Mouse (Mus musculus) hindbrain, embryonic 10.5 days (tissue): ENCODE data around the gene Afap1. TPM values are rescaled to one million over a fixed set of nuclear protein-coding genes. Genes with fewer than 3 reads are reported as not detected.
A peak's percentile ranks its signal among the peaks of the same experiment; 100 is the strongest.

ENCODE experiments used
- DNase-seq: peaks from one replicate; pipeline ENCODE4 v3.0.0-alpha.2; 2017; ENCODE audit warnings: low spot score
- H3K27ac ChIP-seq: fragments of 300-500 bp; sonication (generic); 2 replicates; pipeline ENCODE4 v1.5.1; 2016; ENCODE audit warnings: mild to moderate bottlenecking, moderate library complexity
- H3K27me3 ChIP-seq: fragments of 300-500 bp; sonication (generic); 2 replicates; pipeline ENCODE4 v1.6.1; 2016; ENCODE audit warnings: mild to moderate bottlenecking; ENCODE audit not compliant: poor library complexity, insufficient read depth, severe bottlenecking
- H3K36me3 ChIP-seq: fragments of 300-500 bp; sonication (generic); 2 replicates; pipeline ENCODE4 v1.6.1; 2016; ENCODE audit warnings: mild to moderate bottlenecking, moderate library complexity
- H3K4me1 ChIP-seq: fragments of 300-500 bp; sonication (generic); replicated peaks from 2 replicates; pipeline ENCODE4 v1.6.1; 2016; ENCODE audit warnings: mild to moderate bottlenecking
- H3K4me3 ChIP-seq: fragments of 300-500 bp; sonication (generic); 2 replicates; pipeline ENCODE4 v1.5.1; 2016; ENCODE audit warnings: mild to moderate bottlenecking, moderate library complexity
- H3K9me3 ChIP-seq: fragments of 300-500 bp; sonication (generic); 2 replicates; pipeline ENCODE4 v1.6.1; 2016; ENCODE audit warnings: mild to moderate bottlenecking, moderate library complexity
- WGBS: fragments of 180-500 bp; shearing (Covaris S2); methylation state at CpG from one replicate; pipeline ENCODE4 v1.1.7; 2016; 5-methylcytosine and 5-hydroxymethylcytosine counted together
- polyA plus RNA-seq: library from polyadenylated mRNA; unstranded; fragments of >200 nt; fragmentation: Nextera tagmentation; extraction: Ambion mirVana; gene quantifications from 2 replicates; pipeline ENCODE4 v1.2.1, GENCODE M21; 2016

The Afap1 gene
- polyA plus RNA-seq, 1 experiment from 2014 or later = 56.5 TPM

- no peaks in the 10 kb centered on the region for H3K9me3 ChIP-seq
- peak overlapping the region; percentile 71 for H3K27ac ChIP-seq
- DNase-seq = no peak
- no peaks in the 10 kb centered on the region for H3K36me3 ChIP-seq
- WGBS = 25% methylated on average over 10 of the region's 10 CpGs
- H3K4me3 ChIP-seq = peak overlapping the region; percentile 13; the same call in 1 of the 2 replicates
- peaks cover 89% of the 10 kb centered on the region for H3K4me1 ChIP-seq
- no peaks in the 10 kb centered on the region for H3K27me3 ChIP-seq
Observed at GRCm38 (mm10) chr5:35900401-35901225, 7.5 kb downstream of the Afap1 start.

DNA sequence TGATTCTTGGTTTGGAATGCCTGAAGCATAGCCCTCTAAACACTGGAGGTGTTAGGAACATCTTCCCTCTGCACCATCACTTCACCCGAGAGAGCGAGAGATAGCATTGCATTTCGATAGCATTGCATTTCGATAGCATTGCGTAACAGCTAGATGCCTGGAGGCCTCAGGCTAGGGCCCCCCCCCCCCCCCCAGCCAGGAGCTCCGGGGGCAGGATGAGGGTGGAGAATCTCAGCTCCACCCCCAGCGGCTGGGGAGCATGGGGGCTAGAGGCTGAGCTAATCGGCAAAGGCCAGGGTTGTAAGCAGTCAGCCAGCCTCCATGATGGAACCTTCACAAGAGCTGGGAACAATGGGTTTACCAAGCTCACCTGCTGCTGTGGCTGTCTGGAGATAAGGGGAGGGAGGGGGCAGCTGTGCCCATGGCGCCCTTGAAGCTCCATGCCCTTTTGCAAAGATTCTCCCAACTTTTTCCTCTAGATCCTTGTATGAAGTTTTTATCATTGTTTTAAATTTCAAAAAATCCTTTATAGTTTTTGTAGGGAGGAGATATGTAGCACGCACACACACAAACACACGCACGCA lies 8.2 kb downstream of the Afap1 start:
- peaks cover 89% of the 10 kb centered on the region for H3K4me1 ChIP-seq
- H3K27ac ChIP-seq = peak overlapping the region; percentile 71
- WGBS = 47% methylated on average over 12 of the region's 12 CpGs
- H3K4me3 ChIP-seq = peak overlapping the region; percentile 13; the same call in 1 of the 2 replicates
- no peaks in the 10 kb centered on the region for H3K9me3 ChIP-seq
- H3K36me3 ChIP-seq = no peaks in the 10 kb centered on the region
- H3K27me3 ChIP-seq = no peaks in the 10 kb centered on the region
- DNase-seq = no peak

DNA sequence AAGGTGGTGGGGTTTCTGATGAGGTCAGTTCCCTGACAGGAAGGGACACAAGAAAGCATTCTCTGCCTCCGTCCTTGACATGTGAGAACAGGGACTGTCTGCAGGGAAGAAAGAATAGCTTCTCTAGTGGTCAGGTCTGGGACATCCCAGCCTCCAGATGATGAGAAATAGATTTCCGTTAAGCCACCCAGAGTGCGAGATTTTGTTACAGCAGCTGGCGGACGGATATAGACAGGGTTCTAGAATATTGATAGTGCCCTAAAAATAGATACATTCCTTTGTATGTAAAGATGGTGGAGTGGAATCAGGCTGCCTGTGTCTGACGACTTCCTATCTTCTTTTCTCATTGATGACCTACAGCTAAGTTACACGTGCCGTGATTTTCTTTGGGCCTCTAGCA lies 10.3 kb downstream of the Afap1 start:
- Histone ChIP-seq H3K4me1 (peaks cover 90% of the 10 kb centered on the region), H3K27ac (0 out of 2 replicates have a peak overlapping the region, but pooled peaks have one; percentile 16), H3K27me3 (no peaks in the 10 kb centered on the region), H3K4me3 (no peak overlapping the region), H3K36me3 (no peaks in the 10 kb centered on the region), H3K9me3 (no peaks in the 10 kb centered on the region)
- 69% methylated on average over 8 of the region's 8 CpGs for WGBS
- no peak for DNase-seq

DNA sequence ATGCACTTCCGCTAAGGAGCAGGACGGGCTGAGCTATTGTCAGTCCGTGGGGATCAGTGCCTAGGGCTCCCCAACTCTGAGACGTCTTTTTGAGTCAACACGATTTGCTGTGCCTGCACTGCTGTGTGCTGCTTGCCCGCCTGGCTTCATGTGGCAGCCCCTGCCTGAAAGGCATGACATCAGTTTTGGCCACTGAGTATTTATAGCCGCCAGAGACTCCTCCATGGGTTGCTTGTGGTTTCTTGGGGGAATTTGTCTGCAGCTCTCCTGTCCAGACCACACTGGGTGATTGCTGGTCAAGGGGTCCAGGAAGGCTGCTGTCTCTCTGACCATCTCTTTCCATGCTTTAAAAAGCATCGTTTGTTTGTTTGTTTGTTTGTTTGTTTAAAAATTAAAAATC lies 12.2 kb downstream of the Afap1 start:
- Histone ChIP-seq H3K4me3 (no peak overlapping the region), H3K9me3 (no peaks in the 10 kb centered on the region), H3K27ac (peak overlapping the region; percentile 10; the same call in 1 of the 2 replicates), H3K4me1 (peaks cover 90% of the 10 kb centered on the region), H3K27me3 (no peaks in the 10 kb centered on the region), H3K36me3 (peaks cover 6% of the 10 kb centered on the region; the same call in 1 of the 2 replicates)
- 73% methylated on average over 8 of the region's 8 CpGs for WGBS
- no peak for DNase-seq

GRCm38 (mm10) chr5:35907090-35907489 lies 14.0 kb downstream of the Afap1 start:
- 84% methylated on average over 4 of the region's 4 CpGs for WGBS
- Histone ChIP-seq H3K4me3 (no peak overlapping the region), H3K9me3 (no peaks in the 10 kb centered on the region), H3K4me1 (peaks cover 77% of the 10 kb centered on the region), H3K27me3 (no peaks in the 10 kb centered on the region), H3K27ac (peak overlapping the region; percentile 13; the same call in 1 of the 2 replicates), H3K36me3 (peaks cover 21% of the 10 kb centered on the region)
- DNase-seq = no peak

DNA sequence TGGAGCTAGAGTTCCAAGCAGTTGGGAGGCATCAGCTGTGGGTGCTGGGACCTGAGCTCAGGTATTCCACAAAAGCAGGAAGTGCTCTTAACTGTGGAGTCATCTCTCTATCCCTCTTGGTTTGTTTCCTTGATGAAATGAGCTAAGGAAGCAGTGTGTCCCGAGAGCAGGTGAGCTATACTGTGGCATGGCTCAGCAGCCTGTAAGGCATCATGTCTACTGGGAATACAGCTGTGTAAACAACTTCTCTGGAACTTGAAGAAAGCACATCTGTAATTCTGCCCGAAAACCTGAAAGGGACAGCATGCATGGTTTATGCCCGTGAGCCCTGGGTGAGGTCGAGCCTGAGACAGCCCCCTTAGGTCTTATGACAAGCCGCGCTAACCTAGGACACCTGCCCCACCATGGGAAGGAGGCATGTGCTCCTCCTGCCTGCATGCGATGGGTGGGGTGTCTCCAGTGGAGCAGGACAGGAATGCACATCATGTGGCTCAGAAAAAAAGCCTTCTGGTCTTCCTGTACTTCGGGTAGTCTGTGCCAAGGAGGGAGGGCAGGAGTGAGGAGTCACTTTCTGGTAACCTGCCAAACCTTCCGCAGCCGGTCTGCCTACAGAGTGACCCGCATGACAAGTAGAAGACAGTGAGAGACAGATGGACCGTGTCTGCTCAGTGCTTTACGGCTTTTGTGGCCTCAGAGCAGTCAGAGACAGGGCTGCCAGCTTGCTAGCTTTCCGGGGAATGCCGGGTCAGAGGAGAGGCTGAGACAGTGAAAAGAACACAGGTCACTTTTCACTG lies 14.7 kb downstream of the Afap1 start:
- Histone ChIP-seq H3K27me3 (no peaks in the 10 kb centered on the region), H3K4me1 (peaks cover 74% of the 10 kb centered on the region), H3K9me3 (no peaks in the 10 kb centered on the region), H3K27ac (peak overlapping the region; percentile 83), H3K36me3 (peaks cover 28% of the 10 kb centered on the region), H3K4me3 (0 out of 2 replicates have a peak overlapping the region, but pooled peaks have one; percentile 4)
- DNase-seq = peak; percentile 52
- 30% methylated on average over 15 of the region's 15 CpGs for WGBS

DNA sequence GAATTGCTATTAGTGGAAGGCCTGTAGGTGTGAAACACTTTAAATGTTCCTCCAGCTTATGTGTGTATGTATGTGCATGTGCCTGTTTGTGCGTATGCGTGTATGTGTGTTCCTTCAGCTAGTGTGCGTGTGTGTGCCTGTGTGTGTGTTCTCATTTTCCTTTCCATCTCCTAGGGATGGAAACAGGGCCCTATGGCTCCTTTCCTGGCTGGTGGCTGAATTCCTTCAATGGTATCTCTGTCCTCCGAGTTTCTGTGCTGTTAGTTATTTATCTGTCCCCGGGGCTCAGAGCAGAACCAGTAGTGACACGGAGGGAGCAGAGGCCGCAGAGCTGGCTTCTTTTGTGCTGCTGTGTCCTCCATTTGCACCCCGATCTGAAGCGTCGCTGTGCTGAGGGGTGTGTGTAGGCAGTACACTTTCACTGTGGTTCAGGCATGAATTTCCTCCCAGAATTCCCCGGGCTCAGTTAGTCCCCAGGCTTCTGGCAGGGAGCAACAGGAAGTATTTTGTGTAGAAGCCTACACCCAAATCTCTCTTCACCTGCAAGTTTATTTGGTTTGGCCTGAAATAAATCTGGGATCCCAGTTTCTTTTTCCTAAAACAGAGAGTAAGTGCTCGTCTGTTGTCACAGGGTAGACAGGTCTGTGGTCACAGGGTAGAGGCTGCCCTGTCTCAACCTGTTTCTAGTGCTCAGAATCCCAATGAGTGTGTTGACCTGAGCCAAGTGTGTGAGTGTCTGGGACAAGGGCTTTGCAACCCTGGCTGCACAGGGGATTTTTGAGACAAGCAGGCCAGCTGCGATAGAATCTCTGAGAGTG lies 15.7 kb downstream of the Afap1 start:
- peaks cover 64% of the 10 kb centered on the region for H3K4me1 ChIP-seq
- 68% methylated on average over 13 of the region's 13 CpGs for WGBS
- no peaks in the 10 kb centered on the region for H3K27me3 ChIP-seq
- no peak for DNase-seq
- no peak overlapping the region for H3K4me3 ChIP-seq
- peak overlapping the region; percentile 83 for H3K27ac ChIP-seq
- peaks cover 30% of the 10 kb centered on the region for H3K36me3 ChIP-seq
- H3K9me3 ChIP-seq = no peaks in the 10 kb centered on the region

- DNase-seq = no peak
- 67% methylated on average over 12 of the region's 12 CpGs for WGBS
- Histone ChIP-seq H3K36me3 (peaks cover 20% of the 10 kb centered on the region), H3K27ac (peak overlapping the region; percentile 78), H3K27me3 (no peaks in the 10 kb centered on the region), H3K9me3 (no peaks in the 10 kb centered on the region), H3K4me3 (no peak overlapping the region), H3K4me1 (peaks cover 67% of the 10 kb centered on the region)
Observed at GRCm38 (mm10) chr5:35915629-35916300, 22.6 kb downstream of the Afap1 start.

- DNase-seq = no peak
- no peaks in the 10 kb centered on the region for H3K27me3 ChIP-seq
- H3K4me3 ChIP-seq = no peak overlapping the region
- peaks cover 76% of the 10 kb centered on the region for H3K4me1 ChIP-seq
- no peaks in the 10 kb centered on the region for H3K9me3 ChIP-seq
- H3K36me3 ChIP-seq = peaks cover 13% of the 10 kb centered on the region; the same call in 1 of the 2 replicates
- peak overlapping the region; percentile 80 for H3K27ac ChIP-seq
- 52% methylated on average over 5 of the region's 5 CpGs for WGBS
Observed at GRCm38 (mm10) chr5:35916666-35917065, 23.5 kb downstream of the Afap1 start.

DNA sequence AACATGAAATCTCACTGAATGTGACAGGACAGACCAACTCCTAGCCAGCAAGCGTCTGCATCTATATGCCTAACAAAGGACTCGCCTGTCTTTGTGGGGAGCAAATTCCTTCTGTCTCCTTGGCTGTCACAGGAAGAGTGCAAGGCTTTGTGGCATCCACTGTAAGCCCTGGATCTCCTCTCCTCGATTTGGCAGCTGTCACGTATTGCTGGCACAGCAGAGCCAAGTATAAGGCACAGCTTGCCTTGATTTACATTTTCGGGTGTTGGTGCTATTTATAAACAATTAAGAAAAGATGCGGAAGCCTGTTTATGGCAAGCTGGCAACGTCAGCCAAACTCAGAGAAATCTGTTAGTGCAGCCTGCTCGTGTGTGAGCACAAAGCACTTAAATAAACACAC lies 25.3 kb downstream of the Afap1 start:
- Histone ChIP-seq H3K27me3 (no peaks in the 10 kb centered on the region), H3K4me3 (no peak overlapping the region), H3K27ac (peak overlapping the region; percentile 90), H3K4me1 (peaks cover 93% of the 10 kb centered on the region), H3K9me3 (no peaks in the 10 kb centered on the region), H3K36me3 (no peaks in the 10 kb centered on the region)
- 33% methylated on average over 8 of the region's 8 CpGs for WGBS
- DNase-seq = no peak

- Histone ChIP-seq H3K36me3 (no peaks in the 10 kb centered on the region), H3K4me1 (peaks cover 99% of the 10 kb centered on the region), H3K27ac (peak overlapping the region; percentile 90), H3K27me3 (no peaks in the 10 kb centered on the region), H3K4me3 (no peak overlapping the region), H3K9me3 (no peaks in the 10 kb centered on the region)
- DNase-seq = peak; percentile 51
- 43% methylated on average over 4 of the region's 4 CpGs for WGBS
Observed at GRCm38 (mm10) chr5:35920076-35920475, 27.0 kb downstream of the Afap1 start.

DNA sequence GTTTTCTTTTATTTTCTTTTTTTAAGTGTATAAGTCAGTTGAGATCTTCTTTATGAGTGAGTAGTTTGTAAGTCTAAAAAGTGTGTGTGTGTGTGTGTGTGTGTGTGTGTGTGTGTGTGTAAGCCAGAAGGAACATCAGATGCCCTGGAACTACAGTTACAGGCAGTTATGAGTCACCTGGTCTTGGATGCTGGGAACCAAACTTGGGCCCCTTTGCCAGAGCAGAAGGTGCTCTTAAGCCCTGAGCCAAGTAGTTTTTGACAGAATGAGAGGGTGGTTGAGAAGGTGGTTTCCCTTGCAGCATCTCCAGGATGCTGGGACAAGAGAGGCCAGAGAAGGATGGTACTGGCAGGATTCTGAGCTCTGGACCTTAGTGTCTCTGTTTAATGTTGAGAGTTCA lies 27.4 kb downstream of the Afap1 start:
- H3K4me3 ChIP-seq = no peak overlapping the region
- peaks cover 99% of the 10 kb centered on the region for H3K4me1 ChIP-seq
- H3K27me3 ChIP-seq = no peaks in the 10 kb centered on the region
- no peaks in the 10 kb centered on the region for H3K9me3 ChIP-seq
- no peaks in the 10 kb centered on the region for H3K36me3 ChIP-seq
- peak overlapping the region; percentile 90 for H3K27ac ChIP-seq
- DNase-seq = no peak
